Mouse (Mus musculus) kidney, postnatal 0 days (tissue): ENCODE data around the gene Ssh2. TPM values are rescaled to one million over a fixed set of nuclear protein-coding genes. Genes with fewer than 3 reads are reported as not detected.

Source experiments
- ATAC-seq: fragments of 200-750 bp; cut with Nextera tagmentation; replicated peaks from 2 replicates; pipeline ENCODE4 v1.8.0; 2017; ENCODE audit warnings: low read depth, moderate number of reproducible peaks, moderate TSS enrichment, moderate library complexity; ENCODE audit not compliant: low FRiP score
- DNase-seq: peaks from one replicate; pipeline ENCODE4 v3.0.0-alpha.2; 2016; ENCODE audit warnings: low spot score
- H3K27ac ChIP-seq: fragments of 300-500 bp; sonication (generic); 2 replicates; pipeline ENCODE4 v1.5.1; 2014; ENCODE audit warnings: mild to moderate bottlenecking
- H3K27me3 ChIP-seq: fragments of 300-500 bp; sonication (generic); 2 replicates; pipeline ENCODE4 v1.6.1; 2014; ENCODE audit warnings: low read length, mixed read lengths; ENCODE audit not compliant: insufficient read depth
- H3K36me3 ChIP-seq: fragments of 300-500 bp; sonication (generic); 2 replicates; pipeline ENCODE4 v1.6.1; 2014; ENCODE audit warnings: low read length, mixed read lengths; ENCODE audit not compliant: insufficient read depth
- H3K4me1 ChIP-seq: fragments of 300-500 bp; sonication (generic); replicated peaks from 2 replicates; pipeline ENCODE4 v1.6.1; 2014; ENCODE audit warnings: antibody characterized with exemption, low read length, mixed read lengths; ENCODE audit not compliant: insufficient read depth
- H3K4me2 ChIP-seq: fragments of 300-500 bp; sonication (generic); 2 replicates; pipeline ENCODE4 v1.6.1; 2014; ENCODE audit warnings: mild to moderate bottlenecking, low read length, moderate library complexity, mixed read lengths
- H3K4me3 ChIP-seq: fragments of 300-500 bp; sonication (generic); replicated peaks from 2 replicates; pipeline ENCODE4 v1.5.1; 2014; ENCODE audit warnings: low read depth, low read length
- H3K9ac ChIP-seq: fragments of 300-500 bp; sonication (generic); 2 replicates; pipeline ENCODE4 v1.6.1; 2014; ENCODE audit warnings: low read depth, low read length
- H3K9me3 ChIP-seq: fragments of 300-500 bp; sonication (generic); replicated peaks from 2 replicates; pipeline ENCODE4 v1.6.1; 2016; ENCODE audit warnings: low read length, inconsistent platforms, mixed read lengths
- CTCF ChIP-seq: IDR thresholded peaks from 2 replicates; pipeline ENCODE4 v1.5.1; 2016; ENCODE audit warnings: antibody characterized with exemption, low read depth, mild to moderate bottlenecking, moderate library complexity
- WGBS: fragments of 180-500 bp; shearing (Covaris S2); extraction: QIAGEN DNeasy Blood & Tissue Kit; methylation state at CpG from one replicate; pipeline ENCODE4 v1.1.7; 2014; 5-methylcytosine and 5-hydroxymethylcytosine counted together
- polyA plus RNA-seq: library from polyadenylated mRNA; unstranded; fragments of >200 nt; fragmentation: Nextera tagmentation; extraction: Ambion mirVana; gene quantifications from 2 replicates; pipeline ENCODE4 v1.2.1, GENCODE M21; 2015

Gene Ssh2
- polyA plus RNA-seq, 1 experiment from 2014 or later: 3.9 TPM

DNA sequence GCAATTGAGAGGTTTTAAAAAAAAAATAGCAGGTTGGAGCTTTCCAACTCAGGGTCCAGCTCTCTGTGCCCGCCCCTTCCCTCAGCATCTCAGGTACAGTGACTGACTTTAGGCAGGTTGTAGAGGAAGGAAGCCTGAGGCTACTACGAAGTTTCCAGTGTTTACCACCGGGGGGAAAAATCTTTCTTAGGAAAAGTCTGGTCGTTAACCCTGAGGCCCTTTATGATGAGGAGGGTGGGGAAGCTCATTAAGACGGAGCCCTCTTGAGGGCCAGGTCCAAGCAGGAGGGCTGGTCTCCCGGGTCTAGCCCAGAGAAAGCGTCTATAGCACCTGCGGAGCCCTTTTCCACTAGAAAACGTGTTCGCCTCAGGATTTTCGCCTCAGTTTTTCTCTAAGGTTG, 604 bp upstream of the Ssh2 start:
- peak overlapping the region; percentile 81 for H3K9ac ChIP-seq
- WGBS: 2% methylated on average over 11 of the region's 11 CpGs
- TF ChIP-seq CTCF: no peak
- peak overlapping the region; percentile 70 for H3K4me2 ChIP-seq
- H3K36me3 ChIP-seq: no peaks in the 10 kb centered on the region
- no peaks in the 10 kb centered on the region for H3K9me3 ChIP-seq
- H3K4me1 ChIP-seq: peaks cover 8% of the 10 kb centered on the region; the same call in 1 of the 2 replicates
- DNase-seq (peak; percentile 39), ATAC-seq (no peak)
- no peaks in the 10 kb centered on the region for H3K27me3 ChIP-seq
- H3K27ac ChIP-seq: peak overlapping the region; percentile 92
- H3K4me3 ChIP-seq: peak overlapping the region; percentile 87

GRCm38 (mm10) chr11:77216761-77217130, 659 bp downstream of the Ssh2 start:
- TF ChIP-seq CTCF: no peak
- ATAC-seq: peak; percentile 55
- Histone ChIP-seq H3K4me3 (peak overlapping the region; percentile 87), H3K9ac (peak overlapping the region; percentile 81), H3K36me3 (no peaks in the 10 kb centered on the region), H3K4me1 (peaks cover 8% of the 10 kb centered on the region; the same call in 1 of the 2 replicates), H3K27me3 (no peaks in the 10 kb centered on the region), H3K4me2 (peak overlapping the region; percentile 70), H3K9me3 (no peaks in the 10 kb centered on the region), H3K27ac (peak overlapping the region; percentile 92)
- WGBS: under 1% methylated on average over 11 of the region's 11 CpGs
- DNase-seq: no peak

- no peaks in the 10 kb centered on the region for H3K36me3 ChIP-seq
- 78% methylated on average over 2 of the region's 2 CpGs for WGBS
Measured at GRCm38 (mm10) chr11:77230765-77231164, 14.7 kb downstream of the Ssh2 start.

DNA sequence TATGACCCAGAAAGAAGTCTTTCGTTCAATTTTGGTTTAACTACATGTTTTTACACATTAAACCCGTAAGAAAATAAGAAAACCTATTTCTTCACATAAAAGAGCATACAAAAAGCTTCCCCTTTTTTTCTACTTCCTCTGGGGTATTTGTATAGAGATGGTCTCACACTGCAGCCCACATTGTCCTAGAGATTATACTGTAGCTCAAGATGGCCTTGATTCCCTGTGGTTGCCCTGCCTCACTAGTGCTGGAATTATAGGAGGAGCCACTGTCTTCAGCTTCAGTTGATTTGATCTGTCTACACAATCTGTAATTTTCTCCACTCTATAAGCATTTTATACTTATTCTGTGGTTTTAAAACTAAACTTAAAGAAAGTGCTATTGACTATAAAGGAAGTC, 15.4 kb downstream of the Ssh2 start:
- 91% methylated on average over 2 of the region's 2 CpGs for WGBS
- no peak overlapping the region for H3K4me3 ChIP-seq
- DNase-seq (no peak), ATAC-seq (no peak)
- H3K9me3 ChIP-seq: no peaks in the 10 kb centered on the region
- no peaks in the 10 kb centered on the region for H3K36me3 ChIP-seq
- no peak overlapping the region for H3K27ac ChIP-seq
- H3K4me2 ChIP-seq: no peak overlapping the region
- TF ChIP-seq CTCF: no peak
- no peaks in the 10 kb centered on the region for H3K27me3 ChIP-seq
- no peak overlapping the region for H3K9ac ChIP-seq
- no peaks in the 10 kb centered on the region for H3K4me1 ChIP-seq

More at GRCm38 (mm10) chr11:77230765-77231164, 14.7 kb downstream of the Ssh2 start:
- no peaks in the 10 kb centered on the region for H3K27me3 ChIP-seq
- no peaks in the 10 kb centered on the region for H3K9me3 ChIP-seq
- H3K27ac ChIP-seq: no peak overlapping the region
- ATAC-seq (no peak), DNase-seq (no peak)
- H3K4me3 ChIP-seq: no peak overlapping the region
- H3K4me2 ChIP-seq: no peak overlapping the region
- no peak for TF ChIP-seq CTCF
- no peaks in the 10 kb centered on the region for H3K4me1 ChIP-seq
- H3K9ac ChIP-seq: no peak overlapping the region

DNA sequence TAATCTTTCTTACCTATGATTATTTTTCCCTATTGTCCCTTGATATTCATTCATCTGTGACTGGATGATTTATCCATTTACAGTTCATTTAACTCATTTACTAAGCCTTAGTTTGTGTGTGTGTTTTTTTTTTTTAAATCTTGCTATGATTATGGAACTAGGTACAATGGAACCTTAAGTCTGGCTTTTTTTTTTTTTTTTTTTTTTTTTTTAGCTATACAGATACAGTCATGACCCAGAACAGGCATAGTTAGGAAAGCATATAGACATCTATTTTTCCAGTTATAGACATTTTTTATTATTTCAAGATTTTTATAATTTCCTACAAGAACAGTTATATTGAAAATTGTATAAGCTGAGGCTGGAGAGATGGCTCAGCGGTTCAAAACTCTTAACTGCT, 19.2 kb downstream of the Ssh2 start:
- ATAC-seq: no peak
- WGBS: 100% methylated on average over 1 of the region's 1 CpGs
- H3K4me3 ChIP-seq: no peak overlapping the region
- DNase-seq: no peak
- no peaks in the 10 kb centered on the region for H3K4me1 ChIP-seq
- no peaks in the 10 kb centered on the region for H3K27me3 ChIP-seq
- no peak overlapping the region for H3K27ac ChIP-seq
- H3K4me2 ChIP-seq: no peak overlapping the region
- H3K9ac ChIP-seq: no peak overlapping the region
- no peaks in the 10 kb centered on the region for H3K36me3 ChIP-seq
- no peaks in the 10 kb centered on the region for H3K9me3 ChIP-seq
- TF ChIP-seq CTCF: no peak

DNA sequence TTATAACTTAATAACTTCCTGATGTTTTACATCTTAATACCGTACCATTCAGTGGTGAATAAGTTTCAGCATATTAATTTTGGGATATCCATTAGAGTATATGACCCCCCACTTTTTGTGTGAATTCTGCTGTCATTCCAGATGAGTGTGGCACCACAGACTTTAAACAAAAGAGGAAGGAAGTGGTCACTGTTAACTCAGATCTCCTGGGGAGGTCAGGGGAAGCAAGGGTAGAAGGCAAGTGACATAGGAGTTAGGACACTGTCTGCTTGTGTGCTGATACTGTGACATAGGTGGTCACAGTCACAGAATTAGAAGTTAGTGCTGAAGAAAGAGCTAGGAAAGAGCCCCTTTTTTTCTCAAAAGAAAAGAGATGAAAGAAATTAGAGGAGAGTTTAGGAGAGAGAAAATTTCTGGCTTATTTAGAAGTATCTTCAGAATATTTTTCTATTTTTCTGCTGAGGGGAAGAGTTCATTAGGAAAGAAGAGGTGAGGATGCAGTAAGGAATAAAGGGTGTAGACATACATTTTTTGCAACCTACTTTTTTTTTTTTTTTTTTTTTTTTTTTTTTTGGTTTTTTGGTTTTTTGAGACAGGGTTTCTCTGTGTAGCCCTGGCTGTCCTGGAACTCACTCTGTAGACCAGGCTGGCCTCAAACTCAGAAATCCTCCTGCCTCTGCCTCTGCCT, 23.7 kb downstream of the Ssh2 start:
- no peak for DNase-seq
- no peak for TF ChIP-seq CTCF
- no peaks in the 10 kb centered on the region for H3K27me3 ChIP-seq
- H3K4me1 ChIP-seq: no peaks in the 10 kb centered on the region
- H3K9me3 ChIP-seq: no peaks in the 10 kb centered on the region
- ATAC-seq: no peak
- H3K4me2 ChIP-seq: no peak overlapping the region
- no peak overlapping the region for H3K4me3 ChIP-seq
- no peak overlapping the region for H3K27ac ChIP-seq
- WGBS: 85% methylated on average over 1 of the region's 1 CpGs
- H3K36me3 ChIP-seq: no peaks in the 10 kb centered on the region
- no peak overlapping the region for H3K9ac ChIP-seq
